Mouse (Mus musculus) ES-Bruce4 (cell line): ENCODE data around the gene Fbxl19.

Source experiments
- CTCF ChIP-seq: IDR thresholded peaks from one replicate; pipeline ENCODE4 v1.8.1; 2011; ENCODE audit warnings: low read depth, low read length
- EP300 ChIP-seq: IDR thresholded peaks from 2 replicates; pipeline ENCODE4 v1.6.1; 2011; ENCODE audit warnings: low read depth, low read length; ENCODE audit not compliant: insufficient read depth
- POLR2A ChIP-seq: IDR thresholded peaks from one replicate; pipeline ENCODE4 v1.8.1; 2011; ENCODE audit warnings: low read length; ENCODE audit not compliant: insufficient read depth

DNA sequence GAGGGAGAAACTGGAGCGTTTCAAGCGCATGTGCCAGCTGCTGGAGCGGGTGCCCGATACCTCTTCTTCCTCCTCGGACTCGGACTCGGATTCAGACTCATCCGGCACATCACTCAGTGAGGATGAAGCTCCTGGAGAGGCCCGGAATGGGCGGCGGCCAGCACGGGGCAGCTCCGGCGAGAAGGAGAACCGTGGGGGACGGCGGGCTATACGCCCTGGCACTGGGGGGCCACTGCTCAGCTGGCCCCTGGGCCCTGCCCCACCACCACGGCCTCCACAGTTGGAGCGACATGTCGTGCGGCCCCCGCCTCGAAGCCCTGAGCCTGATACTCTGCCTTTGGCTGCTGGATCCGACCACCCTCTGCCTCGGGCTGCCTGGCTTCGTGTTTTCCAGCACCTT is 7.7 kb downstream of the Fbxl19 start:
- no peak for TF ChIP-seq POLR2A
- no peak for TF ChIP-seq CTCF
- TF ChIP-seq EP300: no peak
